Mouse (Mus musculus) embryonic facial prominence, embryonic 12.5 days (tissue): ENCODE results near the gene Hist1h2bf. TPM values are rescaled to one million over a fixed set of nuclear protein-coding genes. Genes with fewer than 3 reads are reported as not detected.
"Not testable (repeated sequence)": the region's sequence is repeated elsewhere in the genome, so short reads cannot be mapped to it uniquely, and the experiment has no call there.

Experiments used
- ATAC-seq: fragments of 200-750 bp; cut with Nextera tagmentation; 2 replicates; pipeline ENCODE4 v1.8.0; 2017; ENCODE audit not compliant: insufficient number of reproducible peaks, insufficient read depth, low FRiP score, low TSS enrichment
- H3K27ac ChIP-seq: fragments of 300-500 bp; sonication (generic); 2 replicates; pipeline ENCODE4 v1.5.1; 2016; ENCODE audit warnings: mild to moderate bottlenecking
- H3K27me3 ChIP-seq: fragments of 300-500 bp; sonication (generic); 2 replicates; pipeline ENCODE4 v1.6.1; 2016; ENCODE audit warnings: mild to moderate bottlenecking, moderate library complexity
- H3K36me3 ChIP-seq: fragments of 300-500 bp; sonication (generic); 2 replicates; pipeline ENCODE4 v1.6.1; 2016; ENCODE audit warnings: mild to moderate bottlenecking
- H3K4me1 ChIP-seq: fragments of 300-500 bp; sonication (generic); 2 replicates; pipeline ENCODE4 v1.6.1; 2016
- H3K4me2 ChIP-seq: fragments of 300-500 bp; sonication (generic); replicated peaks from 2 replicates; pipeline ENCODE4 v1.6.1; 2016; ENCODE audit warnings: mild to moderate bottlenecking, moderate library complexity
- H3K4me3 ChIP-seq: fragments of 300-500 bp; sonication (generic); 2 replicates; pipeline ENCODE4 v1.5.1; 2016; ENCODE audit warnings: mild to moderate bottlenecking
- H3K9ac ChIP-seq: fragments of 300-500 bp; sonication (generic); 2 replicates; pipeline ENCODE4 v1.6.1; 2016; ENCODE audit warnings: mild to moderate bottlenecking, moderate library complexity
- H3K9me3 ChIP-seq: fragments of 300-500 bp; sonication (generic); 2 replicates; pipeline ENCODE4 v1.6.1; 2016; ENCODE audit warnings: mild to moderate bottlenecking, moderate library complexity
- WGBS: fragments of 180-500 bp; shearing (Covaris S2); methylation state at CpG from one replicate; pipeline ENCODE4 v1.1.7; 2016; 5-methylcytosine and 5-hydroxymethylcytosine counted together
- polyA plus RNA-seq: library from polyadenylated mRNA; unstranded; fragments of >200 nt; fragmentation: Nextera tagmentation; extraction: Ambion mirVana; gene quantifications from 2 replicates; pipeline ENCODE4 v1.2.1, GENCODE M21; 2016

Gene Hist1h2bf
- polyA plus RNA-seq, 1 experiment from 2014 or later: 11.9 TPM

DNA sequence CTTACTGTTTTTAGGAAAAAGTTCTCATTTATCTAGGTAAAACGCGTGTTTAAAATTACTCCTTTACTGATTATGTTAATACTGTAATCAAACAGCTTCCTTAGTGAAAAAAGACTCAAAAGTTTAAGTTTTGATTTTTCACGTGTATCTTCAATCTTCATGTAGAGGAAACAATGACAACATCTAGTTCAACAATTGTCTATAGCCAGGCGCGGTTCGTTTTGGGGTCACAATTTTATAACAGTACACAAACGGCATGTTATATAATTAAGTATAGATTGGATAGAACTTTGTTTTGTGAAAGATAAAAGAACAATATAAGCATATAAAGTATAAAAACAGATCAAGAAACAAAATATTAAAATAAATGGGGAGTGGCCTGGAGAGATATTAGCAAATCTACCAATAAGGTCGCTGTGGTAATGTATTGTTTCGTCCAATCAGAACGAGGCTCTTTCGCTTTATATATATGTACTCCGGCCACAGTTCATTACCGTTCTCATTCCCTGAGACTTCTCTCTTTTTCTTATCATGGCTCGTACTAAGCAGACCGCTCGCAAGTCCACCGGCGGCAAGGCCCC lies 1.4 kb upstream of the Hist1h2bf start, which contains the start of gene Hist1h3d:
Hist1h3d (plus strand) TSS at position 493 of the 581 bp plus-strand sequence.
- peaks cover 15% of the 10 kb centered on the region; the same call in 1 of the 2 replicates for H3K4me1 ChIP-seq
- H3K27ac ChIP-seq: peak within 1 kb of the TSS; percentile 90
- no peaks in the 10 kb centered on the region for H3K9me3 ChIP-seq
- H3K27me3 ChIP-seq: no peaks in the 10 kb centered on the region
- peak within 1 kb of the TSS; percentile 51 for H3K4me3 ChIP-seq
- H3K9ac ChIP-seq: peak within 1 kb of the TSS; percentile 60
- H3K4me2 ChIP-seq: peak within 1 kb of the TSS; percentile 75
- H3K36me3 ChIP-seq: no peaks in the 10 kb centered on the region
- ATAC-seq: peak; percentile 58; the same call in 1 of the 2 replicates
- under 1% methylated on average over 18 of the region's 18 CpGs for WGBS

GRCm38 (mm10) chr13:23574546-23575170 lies 662 bp upstream of the Hist1h2bf start:
- ATAC-seq, H3K9me3 ChIP-seq, H3K27me3 ChIP-seq, H3K36me3 ChIP-seq: not testable (repeated sequence)
- under 1% methylated on average over 13 of the region's 39 CpGs for WGBS
- H3K4me1 ChIP-seq: peaks cover 19% of the 10 kb centered on the region; the same call in 1 of the 2 replicates
- H3K4me3 ChIP-seq: peak overlapping the region; percentile 52
- H3K27ac ChIP-seq: peak overlapping the region; percentile 96
- H3K9ac ChIP-seq: peak overlapping the region; percentile 58; the same call in 1 of the 2 replicates
- H3K4me2 ChIP-seq: peak overlapping the region; percentile 75

DNA sequence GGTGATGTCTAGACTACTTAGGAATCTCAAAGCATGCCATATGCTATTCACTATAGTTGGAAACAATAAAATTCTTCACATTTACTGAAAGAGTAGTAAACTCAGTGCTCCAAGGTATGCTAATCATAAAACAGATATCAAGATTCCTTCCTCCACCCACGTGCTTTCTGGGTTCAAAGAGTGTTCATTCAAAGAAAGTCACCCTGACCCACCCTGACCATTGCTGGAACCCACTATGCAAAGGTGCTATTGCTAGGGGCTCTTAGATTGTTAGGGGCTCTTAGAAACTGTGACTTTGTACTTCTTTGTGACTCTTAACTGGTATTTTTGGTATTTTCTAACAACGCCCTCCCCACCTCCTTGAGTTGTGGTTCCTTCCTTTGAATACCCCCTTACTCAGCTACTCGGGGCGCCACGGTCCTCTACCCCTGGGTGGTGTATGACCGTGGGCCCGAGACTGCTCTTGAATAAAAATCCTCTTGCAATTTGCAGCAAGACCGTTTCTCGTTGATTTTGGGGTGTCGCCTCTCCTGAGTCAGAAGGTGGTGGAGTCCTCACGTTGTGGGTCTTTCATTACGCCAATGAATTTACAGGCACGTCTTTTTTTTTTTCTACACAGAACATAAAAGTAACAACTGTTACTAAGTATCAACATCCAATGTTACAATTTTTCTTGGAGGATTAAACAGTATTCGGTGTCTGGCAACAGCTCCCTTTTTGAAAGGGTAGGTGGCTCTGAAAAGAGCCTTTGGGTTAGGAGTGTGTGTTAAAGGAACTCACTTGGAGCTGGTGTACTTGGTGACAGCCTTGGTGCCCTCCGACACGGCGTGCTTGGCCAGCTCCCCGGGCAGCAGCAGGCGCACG lies 730 bp downstream of the Hist1h2bf start:
- Histone ChIP-seq H3K9ac (peak overlapping the region; percentile 72), H3K27ac (peak overlapping the region; percentile 96), H3K4me1 (peaks cover 19% of the 10 kb centered on the region; the same call in 1 of the 2 replicates), H3K4me2 (peak overlapping the region; percentile 74), H3K4me3 (peak overlapping the region; percentile 52)
- 9% methylated on average over 20 of the region's 20 CpGs for WGBS
- not testable (repeated sequence) for ATAC-seq, H3K36me3 ChIP-seq, H3K9me3 ChIP-seq, H3K27me3 ChIP-seq

- H3K9ac ChIP-seq: peak overlapping the region; percentile 72
- peak overlapping the region; percentile 96 for H3K27ac ChIP-seq
- peak overlapping the region; percentile 74 for H3K4me2 ChIP-seq
- ATAC-seq: no peak
- H3K9me3 ChIP-seq: no peaks in the 10 kb centered on the region
- H3K27me3 ChIP-seq: no peaks in the 10 kb centered on the region
- H3K4me1 ChIP-seq: peaks cover 19% of the 10 kb centered on the region; the same call in 1 of the 2 replicates
- 37% methylated on average over 2 of the region's 2 CpGs for WGBS
- peak overlapping the region; percentile 52 for H3K4me3 ChIP-seq
- H3K36me3 ChIP-seq: no peaks in the 10 kb centered on the region
These were observed 1.6 kb downstream of the Hist1h2bf start for GRCm38 (mm10) chr13:23572218-23573033.

- not testable (repeated sequence) for H3K27me3 ChIP-seq, H3K36me3 ChIP-seq, ATAC-seq, H3K9me3 ChIP-seq
- Histone ChIP-seq H3K4me2 (peak overlapping the region; percentile 74), H3K27ac (peak overlapping the region; percentile 96), H3K4me1 (peaks cover 13% of the 10 kb centered on the region; the same call in 1 of the 2 replicates), H3K9ac (peak overlapping the region; percentile 72), H3K4me3 (peak overlapping the region; percentile 52)
- under 1% methylated on average over 17 of the region's 34 CpGs for WGBS
These were observed 2.3 kb downstream of the Hist1h2bf start for GRCm38 (mm10) chr13:23571504-23572217.

GRCm38 (mm10) chr13:23571022-23571503 lies 2.9 kb downstream of the Hist1h2bf start, which contains the start of the genes Hist1h2ae and Hist1h2bg:
Gene Hist1h2ae (minus strand): TSS chr13:23571220.
Gene Hist1h2bg (plus strand): TSS chr13:23571396.
- Histone ChIP-seq H3K4me2 (peak within 1 kb of the TSS; percentile 74), H3K9ac (peak within 1 kb of the TSS; percentile 72), H3K27me3 (no peaks in the 10 kb centered on the region), H3K9me3 (no peaks in the 10 kb centered on the region), H3K36me3 (no peaks in the 10 kb centered on the region), H3K4me1 (peaks cover 8% of the 10 kb centered on the region; the same call in 1 of the 2 replicates), H3K4me3 (peak within 1 kb of the TSS; percentile 52), H3K27ac (peak within 1 kb of the TSS; percentile 96)
- 0% methylated on average over 18 of the region's 18 CpGs for WGBS
- ATAC-seq: peak; percentile 91

GRCm38 (mm10) chr13:23570261-23571021 lies 3.6 kb downstream of the Hist1h2bf start:
- 1% methylated on average over 24 of the region's 41 CpGs for WGBS
- H3K4me3 ChIP-seq: peak overlapping the region; percentile 52
- H3K4me1 ChIP-seq, H3K27me3 ChIP-seq, ATAC-seq, H3K36me3 ChIP-seq, H3K9me3 ChIP-seq: not testable (repeated sequence)
- H3K27ac ChIP-seq: peak overlapping the region; percentile 96
- peak overlapping the region; percentile 44 for H3K9ac ChIP-seq
- H3K4me2 ChIP-seq: peak overlapping the region; percentile 55

- no peaks in the 10 kb centered on the region for H3K27me3 ChIP-seq
- H3K4me1 ChIP-seq: no peaks in the 10 kb centered on the region
- WGBS: 84% methylated on average over 2 of the region's 2 CpGs
- ATAC-seq: no peak
- no peaks in the 10 kb centered on the region for H3K36me3 ChIP-seq
- H3K4me2 ChIP-seq: no peak overlapping the region
- H3K9me3 ChIP-seq: no peaks in the 10 kb centered on the region
- no peak overlapping the region for H3K9ac ChIP-seq
- peak overlapping the region; percentile 98; the same call in 1 of the 2 replicates for H3K27ac ChIP-seq
- H3K4me3 ChIP-seq: no peak overlapping the region
These were observed 9.5 kb downstream of the Hist1h2bf start for GRCm38 (mm10) chr13:23564482-23564881.

GRCm38 (mm10) chr13:23562699-23563462 lies 11.1 kb downstream of the Hist1h2bf start:
- peak overlapping the region; percentile 40 for H3K4me3 ChIP-seq
- H3K4me2 ChIP-seq: peak overlapping the region; percentile 74
- no peaks in the 10 kb centered on the region for H3K4me1 ChIP-seq
- ATAC-seq: peak; percentile 50
- WGBS: 2% methylated on average over 18 of the region's 18 CpGs
- no peaks in the 10 kb centered on the region for H3K9me3 ChIP-seq
- H3K27ac ChIP-seq: peak overlapping the region; percentile 98
- H3K9ac ChIP-seq: peak overlapping the region; percentile 48
- H3K36me3 ChIP-seq: no peaks in the 10 kb centered on the region
- H3K27me3 ChIP-seq: no peaks in the 10 kb centered on the region
